8 mouse cellular contexts compared by ENCODE assay signal in the genomic region with DNA sequence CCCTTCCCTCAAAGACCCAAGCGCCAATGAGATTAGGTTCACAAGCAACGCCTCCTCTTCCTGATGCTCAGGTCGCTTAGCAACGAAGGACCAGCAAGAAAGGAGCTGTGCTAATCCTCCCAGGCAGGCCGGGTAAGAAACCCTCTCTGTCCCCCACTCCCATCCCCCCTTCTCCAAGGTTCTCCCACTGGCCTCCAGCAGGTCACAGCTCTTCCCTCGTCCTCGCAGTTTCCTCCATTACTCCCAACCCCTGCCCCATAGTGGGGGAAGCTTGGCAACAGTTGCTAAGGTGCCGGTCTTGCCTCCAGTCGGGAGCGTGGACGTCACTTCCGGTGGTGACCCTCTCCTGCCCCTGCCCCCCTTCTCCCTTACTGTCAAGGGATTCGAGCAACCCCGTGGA. TPM values are rescaled to one million over a fixed set of nuclear protein-coding genes. Genes with fewer than 3 reads are reported as not detected.
A peak's percentile ranks its signal among the peaks of the same experiment; 100 is the strongest.
DNase-seq lines count a peak whose midpoint lies in the region; ATAC-seq and TF ChIP-seq lines count a peak whose summit lies in the region.

No protein-coding gene starts in this region.

- peaks cover 43% of the 10 kb centered on the region for H3K36me3 ChIP-seq in forebrain, embryonic 10.5 days (replicated peaks)
- H3K36me3 ChIP-seq in heart, embryonic 14.5 days (ENCODE audit: control insufficient read depth, insufficient read depth, low read length): peaks cover 34% of the 10 kb centered on the region
- H3K36me3 ChIP-seq in kidney, embryonic 16.5 days (ENCODE audit: insufficient read depth, low read length): peaks cover 35% of the 10 kb centered on the region
- H3K36me3 ChIP-seq in limb, embryonic 14.5 days (ENCODE audit: control insufficient read depth, insufficient read depth, low read length): peaks cover 38% of the 10 kb centered on the region
- peaks cover 10% of the 10 kb centered on the region for H3K36me3 ChIP-seq in midbrain, embryonic 15.5 days (replicated peaks)
- H3K36me3 ChIP-seq in stomach, postnatal 0 days (ENCODE audit: control insufficient read depth, insufficient read depth, low read length): peaks cover 15% of the 10 kb centered on the region

- no peak for TF ChIP-seq POLR2A in limb, embryonic 14.5 days (IDR thresholded peaks at IDR 0.05; ENCODE audit: borderline replicate concordance, extremely low read depth, insufficient read depth, insufficient read length)

- peaks cover 4% of the 10 kb centered on the region; the same call in 1 of the 2 replicates for H3K9me3 ChIP-seq in forebrain, embryonic 10.5 days
- H3K9me3 ChIP-seq in heart, embryonic 14.5 days (ENCODE audit: control insufficient read depth, low read length): no peaks in the 10 kb centered on the region
- no peaks in the 10 kb centered on the region for H3K9me3 ChIP-seq in kidney, embryonic 16.5 days (ENCODE audit: low read length)
- no peaks in the 10 kb centered on the region for H3K9me3 ChIP-seq in limb, embryonic 14.5 days (ENCODE audit: control insufficient read depth, low read length)
- H3K9me3 ChIP-seq in midbrain, embryonic 15.5 days: no peaks in the 10 kb centered on the region
- no peaks in the 10 kb centered on the region for H3K9me3 ChIP-seq in stomach, postnatal 0 days (ENCODE audit: control insufficient read depth, low read length)

- H3K27ac ChIP-seq in forebrain, embryonic 10.5 days: peak overlapping the region; percentile 92
- H3K27ac ChIP-seq in heart, embryonic 14.5 days (replicated peaks in 1 of 2; ENCODE audit: control insufficient read depth in 1 of 2, insufficient read depth in 1 of 2, low read depth in 2 of 2, low read length in 2 of 2): 0 out of 4 replicates have a peak overlapping the region, but pooled peaks of 1 of the 2 experiments have one; percentile 58
- peak overlapping the region; percentile 76 for H3K27ac ChIP-seq in kidney, embryonic 16.5 days (ENCODE audit: low read length)
- peak overlapping the region; percentile 68 for H3K27ac ChIP-seq in limb, embryonic 14.5 days (replicated peaks; ENCODE audit: low read depth, low read length)
- H3K27ac ChIP-seq in midbrain, embryonic 15.5 days: peak overlapping the region; percentile 99
- 0 out of 2 replicates have a peak overlapping the region, but pooled peaks have one; percentile 18 for H3K27ac ChIP-seq in stomach, postnatal 0 days (replicated peaks)

- no peak for TF ChIP-seq CTCF in stomach, postnatal 0 days (IDR thresholded peaks at IDR 0.05; ENCODE audit: low read depth)

- TF ChIP-seq EP300 in stomach, postnatal 0 days (optimal IDR thresholded peaks at IDR 0.05): no peak

- under 1% methylated on average over 14 of the region's 14 CpGs for WGBS in forebrain, embryonic 10.5 days
- WGBS in heart, embryonic 14.5 days: 0% methylated on average over 14 of the region's 14 CpGs
- WGBS in kidney, embryonic 16.5 days: under 1% methylated on average over 14 of the region's 14 CpGs
- 0% methylated on average over 14 of the region's 14 CpGs for WGBS in limb, embryonic 14.5 days
- 0% methylated on average over 14 of the region's 14 CpGs for WGBS in midbrain, embryonic 15.5 days
- WGBS in stomach, postnatal 0 days: under 1% methylated on average over 14 of the region's 14 CpGs

- H3K27me3 ChIP-seq in forebrain, embryonic 10.5 days (ENCODE audit: poor library complexity, severe bottlenecking): no peaks in the 10 kb centered on the region
- peaks cover 5% of the 10 kb centered on the region for H3K27me3 ChIP-seq in heart, embryonic 14.5 days (ENCODE audit: control insufficient read depth, insufficient read depth, low read length)
- no peaks in the 10 kb centered on the region for H3K27me3 ChIP-seq in kidney, embryonic 16.5 days (ENCODE audit: insufficient read depth, low read length)
- H3K27me3 ChIP-seq in limb, embryonic 14.5 days (ENCODE audit: control insufficient read depth, insufficient read depth, low read length): no peaks in the 10 kb centered on the region
- no peaks in the 10 kb centered on the region for H3K27me3 ChIP-seq in midbrain, embryonic 15.5 days (replicated peaks)
- H3K27me3 ChIP-seq in stomach, postnatal 0 days (ENCODE audit: control insufficient read depth, insufficient read depth, low read length): no peaks in the 10 kb centered on the region

- H3K9ac ChIP-seq in heart, embryonic 14.5 days (ENCODE audit: low read length): peak overlapping the region; percentile 64
- peak overlapping the region; percentile 70 for H3K9ac ChIP-seq in kidney, embryonic 16.5 days (replicated peaks; ENCODE audit: low read length)
- peak overlapping the region; percentile 39 for H3K9ac ChIP-seq in limb, embryonic 14.5 days (ENCODE audit: low read depth, low read length, severe bottlenecking)
- H3K9ac ChIP-seq in midbrain, embryonic 15.5 days: peak overlapping the region; percentile 51
- H3K9ac ChIP-seq in stomach, postnatal 0 days (ENCODE audit: low read length): peak overlapping the region; percentile 38; the same call in 1 of the 2 replicates

- DNase-seq in CD4-positive helper T cell, adult 2 months (ENCODE audit: low read depth, low spot score): peak; percentile 65
- DNase-seq in brain, adult 2 months (ENCODE audit: low read depth, low spot score): peak; percentile 96
- DNase-seq in forebrain, embryonic 10.5 days (ENCODE audit: extremely low spot score, low spot score): peak; percentile 92
- DNase-seq in limb, embryonic 14.5 days (ENCODE audit: low spot score): peak; percentile 74
- DNase-seq in stomach, postnatal 0 days (ENCODE audit: low spot score): peak; percentile 70

- 0 out of 2 replicates have a peak, but pooled peaks have one; percentile 14 for ATAC-seq in heart, embryonic 14.5 days (ENCODE audit: insufficient number of reproducible peaks, insufficient read depth, low FRiP score, low read depth)
- ATAC-seq in kidney, embryonic 16.5 days (ENCODE audit: low FRiP score, low TSS enrichment): peak; percentile 49
- peak; percentile 48 for ATAC-seq in limb, embryonic 14.5 days (ENCODE audit: low FRiP score, low read depth)
- ATAC-seq in midbrain, embryonic 15.5 days (replicated peaks): peak; percentile 86
- peak; percentile 16; the same call in 1 of the 2 replicates for ATAC-seq in stomach, postnatal 0 days (ENCODE audit: low FRiP score, low TSS enrichment)

- peak overlapping the region; percentile 82 for H3K4me2 ChIP-seq in heart, embryonic 14.5 days (ENCODE audit: low read length)
- peak overlapping the region; percentile 78 for H3K4me2 ChIP-seq in kidney, embryonic 16.5 days (replicated peaks; ENCODE audit: low read depth, low read length)
- H3K4me2 ChIP-seq in limb, embryonic 14.5 days (replicated peaks; ENCODE audit: low read depth, low read length, severe bottlenecking): peak overlapping the region; percentile 87
- H3K4me2 ChIP-seq in midbrain, embryonic 15.5 days: peak overlapping the region; percentile 79
- H3K4me2 ChIP-seq in stomach, postnatal 0 days (replicated peaks; ENCODE audit: low read depth): peak overlapping the region; percentile 57

- H3K4me1 ChIP-seq in forebrain, embryonic 10.5 days: peaks cover 79% of the 10 kb centered on the region
- peaks cover 40 to 54% of the 10 kb centered on the region in 2 experiments for H3K4me1 ChIP-seq in heart, embryonic 14.5 days (ENCODE audit: control insufficient read depth in 2 of 2, insufficient read depth in 2 of 2, low read length in 2 of 2)
- H3K4me1 ChIP-seq in kidney, embryonic 16.5 days (ENCODE audit: insufficient read depth, low read length): peaks cover 50% of the 10 kb centered on the region
- peaks cover 49% of the 10 kb centered on the region for H3K4me1 ChIP-seq in limb, embryonic 14.5 days (ENCODE audit: control insufficient read depth, insufficient read depth, low read length)
- peaks cover 58% of the 10 kb centered on the region for H3K4me1 ChIP-seq in midbrain, embryonic 15.5 days
- H3K4me1 ChIP-seq in stomach, postnatal 0 days (replicated peaks; ENCODE audit: control insufficient read depth, insufficient read depth): peaks cover 10% of the 10 kb centered on the region

- H3K4me3 ChIP-seq in forebrain, embryonic 10.5 days: peak overlapping the region; percentile 53
- peak overlapping the region; percentile 32 to 41 for H3K4me3 ChIP-seq in heart, embryonic 14.5 days (ENCODE audit: control insufficient read depth in 1 of 2, insufficient read depth in 1 of 2, low read depth in 1 of 2, low read length in 2 of 2)
- H3K4me3 ChIP-seq in kidney, embryonic 16.5 days (ENCODE audit: low read length): peak overlapping the region; percentile 43
- H3K4me3 ChIP-seq in limb, embryonic 14.5 days (replicated peaks; ENCODE audit: low read length): peak overlapping the region; percentile 33
- H3K4me3 ChIP-seq in midbrain, embryonic 15.5 days: peak overlapping the region; percentile 44
- H3K4me3 ChIP-seq in stomach, postnatal 0 days (ENCODE audit: low read depth, low read length): peak overlapping the region; percentile 26

RNA-seq across cellular contexts. Expression of a gene that starts 0.7 kb away (rescaled TPM):
- polyA plus RNA-seq in forebrain, embryonic 10.5 days (2016; fragmentation: Nextera tagmentation; extraction: Ambion mirVana): 8.1 and 8.3 TPM in 2 replicates
- polyA plus RNA-seq in heart, embryonic 14.5 days (2014; fragmentation: Nextera tagmentation; extraction: Ambion mirVana): 4.4 and 5.1 TPM in 2 replicates
- 5.8 and 6.2 TPM in 2 replicates for polyA plus RNA-seq in kidney, embryonic 16.5 days (2015; fragmentation: Nextera tagmentation; extraction: Ambion mirVana)
- polyA plus RNA-seq in limb, embryonic 14.5 days (2012; rRNA removed): 7.6 and 10.0 TPM in 2 replicates
- polyA plus RNA-seq in limb, embryonic 14.5 days (2014; fragmentation: Nextera tagmentation; extraction: Ambion mirVana): 0.92 and 1.9 TPM in 2 replicates
- 46.3 and 47.7 TPM in 2 replicates for polyA plus RNA-seq in midbrain, embryonic 15.5 days (2015; fragmentation: Nextera tagmentation; extraction: Ambion mirVana)
- 2.3 and 2.5 TPM in 2 replicates for polyA plus RNA-seq in stomach, postnatal 0 days (2015; fragmentation: Nextera tagmentation; extraction: Ambion mirVana)

RNA-seq across cellular contexts. Expression of a gene that starts 3.1 kb away (rescaled TPM):
- polyA plus RNA-seq in forebrain, embryonic 10.5 days (2016; fragmentation: Nextera tagmentation; extraction: Ambion mirVana): 1.2 and 1.3 TPM in 2 replicates
- 1.4 and 1.9 TPM in 2 replicates for polyA plus RNA-seq in heart, embryonic 14.5 days (2014; fragmentation: Nextera tagmentation; extraction: Ambion mirVana)
- 2.3 and 2.8 TPM in 2 replicates for polyA plus RNA-seq in kidney, embryonic 16.5 days (2015; fragmentation: Nextera tagmentation; extraction: Ambion mirVana)
- polyA plus RNA-seq in limb, embryonic 14.5 days (2012; rRNA removed): 38.1 and 48.4 TPM in 2 replicates
- 13.2 and 13.6 TPM in 2 replicates for polyA plus RNA-seq in limb, embryonic 14.5 days (2014; fragmentation: Nextera tagmentation; extraction: Ambion mirVana)
- polyA plus RNA-seq in midbrain, embryonic 15.5 days (2015; fragmentation: Nextera tagmentation; extraction: Ambion mirVana): 1.0 and 1.4 TPM in 2 replicates
- 1.3 and 1.9 TPM in 2 replicates for polyA plus RNA-seq in stomach, postnatal 0 days (2015; fragmentation: Nextera tagmentation; extraction: Ambion mirVana)

RNA-seq across cellular contexts. Expression of a gene that starts 7.5 kb away (rescaled TPM):
- polyA plus RNA-seq in forebrain, embryonic 10.5 days (2016; fragmentation: Nextera tagmentation; extraction: Ambion mirVana): 4.1 and 4.2 TPM in 2 replicates
- 2.1 and 3.1 TPM in 2 replicates for polyA plus RNA-seq in heart, embryonic 14.5 days (2014; fragmentation: Nextera tagmentation; extraction: Ambion mirVana)
- 3.6 and 4.2 TPM in 2 replicates for polyA plus RNA-seq in kidney, embryonic 16.5 days (2015; fragmentation: Nextera tagmentation; extraction: Ambion mirVana)
- 13.4 and 22.3 TPM in 2 replicates for polyA plus RNA-seq in limb, embryonic 14.5 days (2012; rRNA removed)
- 4.0 and 4.6 TPM in 2 replicates for polyA plus RNA-seq in limb, embryonic 14.5 days (2014; fragmentation: Nextera tagmentation; extraction: Ambion mirVana)
- 4.5 and 4.6 TPM in 2 replicates for polyA plus RNA-seq in midbrain, embryonic 15.5 days (2015; fragmentation: Nextera tagmentation; extraction: Ambion mirVana)
- 1.8 and 1.9 TPM in 2 replicates for polyA plus RNA-seq in stomach, postnatal 0 days (2015; fragmentation: Nextera tagmentation; extraction: Ambion mirVana)

RNA-seq across cellular contexts. Expression of a gene that starts 16.2 kb away (rescaled TPM):
- polyA plus RNA-seq in forebrain, embryonic 10.5 days (2016; fragmentation: Nextera tagmentation; extraction: Ambion mirVana): 0.12 and 0.22 TPM in 2 replicates
- 0.20 TPM in 1 of 2 replicates, not detected in the other for polyA plus RNA-seq in heart, embryonic 14.5 days (2014; fragmentation: Nextera tagmentation; extraction: Ambion mirVana)
- polyA plus RNA-seq in kidney, embryonic 16.5 days (2015; fragmentation: Nextera tagmentation; extraction: Ambion mirVana): not detected in 2 replicates
- polyA plus RNA-seq in limb, embryonic 14.5 days (2012; rRNA removed): 0.15 and 0.22 TPM in 2 replicates
- polyA plus RNA-seq in limb, embryonic 14.5 days (2014; fragmentation: Nextera tagmentation; extraction: Ambion mirVana): not detected in 2 replicates
- 0.40 and 0.65 TPM in 2 replicates for polyA plus RNA-seq in midbrain, embryonic 15.5 days (2015; fragmentation: Nextera tagmentation; extraction: Ambion mirVana)
- polyA plus RNA-seq in stomach, postnatal 0 days (2015; fragmentation: Nextera tagmentation; extraction: Ambion mirVana): not detected in 2 replicates

RNA-seq across cellular contexts. Expression of a gene that starts 41.7 kb away (rescaled TPM):
- 0.11 TPM in 1 of 2 replicates, not detected in the other for polyA plus RNA-seq in forebrain, embryonic 10.5 days (2016; fragmentation: Nextera tagmentation; extraction: Ambion mirVana)
- 6.8 and 8.1 TPM in 2 replicates for polyA plus RNA-seq in heart, embryonic 14.5 days (2014; fragmentation: Nextera tagmentation; extraction: Ambion mirVana)
- polyA plus RNA-seq in kidney, embryonic 16.5 days (2015; fragmentation: Nextera tagmentation; extraction: Ambion mirVana): 0.26 and 0.41 TPM in 2 replicates
- 0.45 and 0.74 TPM in 2 replicates for polyA plus RNA-seq in limb, embryonic 14.5 days (2012; rRNA removed)
- polyA plus RNA-seq in limb, embryonic 14.5 days (2014; fragmentation: Nextera tagmentation; extraction: Ambion mirVana): 0.37 and 1.1 TPM in 2 replicates
- polyA plus RNA-seq in midbrain, embryonic 15.5 days (2015; fragmentation: Nextera tagmentation; extraction: Ambion mirVana): 0.29 TPM in 1 of 2 replicates, not detected in the other
- 0.15 TPM in 1 of 2 replicates, not detected in the other for polyA plus RNA-seq in stomach, postnatal 0 days (2015; fragmentation: Nextera tagmentation; extraction: Ambion mirVana)

Comparison
In these comparisons a context has a peak if more than half of its experiments do, and no peak if none do; other contexts are left out.
1. ATAC-seq: peak in every context shown above with its lines; median percentile 86 in midbrain, embryonic 15.5 days; 49 in kidney, embryonic 16.5 days; 48 in limb, embryonic 14.5 days; 16 in stomach, postnatal 0 days; 14 in heart, embryonic 14.5 days.